Mouse (Mus musculus) liver, embryonic 14 days (tissue): ENCODE measurements around the gene Ankle1. TPM values are rescaled to one million over a fixed set of nuclear protein-coding genes. Genes with fewer than 3 reads are reported as not detected.

Source experiments
- polyA plus RNA-seq: library from polyadenylated mRNA; depleted of rRNA; stranded (reverse); fragments of >200 nt; gene quantifications from 2 replicates; pipeline ENCODE4 v1.2.3, GENCODE M21; 2012; rRNA removed

The Ankle1 gene
- 45.6 and 52.2 TPM in 2 replicates for polyA plus RNA-seq

GRCm38 (mm10) chr8:71405401-71406098 lies at the start of gene Ankle1:
TSS of gene Ankle1 (plus strand) at chr8:71406010.

GRCm38 (mm10) chr8:71366771-71367528 lies 38.9 kb upstream of the Ankle1 start, which contains the start of gene Use1:
TSS of gene Use1 (plus strand) at chr8:71366848.

GRCm38 (mm10) chr8:71371236-71371848 lies 34.5 kb upstream of the Ankle1 start, which contains the start of gene Ocel1:
TSS of gene Ocel1 (plus strand) at chr8:71371298.

GRCm38 (mm10) chr8:71381421-71381970 lies 24.3 kb upstream of the Ankle1 start, which contains the start of gene Nr2f6:
TSS of gene Nr2f6 (minus strand) at chr8:71381960.

GRCm38 (mm10) chr8:71395629-71396028 lies 10.2 kb upstream of the Ankle1 start, which contains the start of gene Ushbp1:
TSS of gene Ushbp1 (minus strand) at chr8:71395802.

GRCm38 (mm10) chr8:71396639-71397305 lies 9.0 kb upstream of the Ankle1 start, which contains the start of gene Babam1:
TSS of gene Babam1 (plus strand) at chr8:71396861.

Other genes starting within 250 kb of the Ankle1 start
- 5.3 and 6.7 TPM in 2 replicates for gene Myo9b, start 133.3 kb upstream of the Ankle1 start, polyA plus RNA-seq
- 24.5 and 24.8 TPM in 2 replicates for gene Haus8, start 133.1 kb upstream of the Ankle1 start, polyA plus RNA-seq
- 53.8 and 56.8 TPM in 2 replicates for gene Use1, start 39.2 kb upstream of the Ankle1 start, polyA plus RNA-seq
- 3.0 and 3.1 TPM in 2 replicates for gene Ocel1, start 34.7 kb upstream of the Ankle1 start, polyA plus RNA-seq
- 15.0 and 18.0 TPM in 2 replicates for gene Nr2f6, start 24.1 kb upstream of the Ankle1 start, polyA plus RNA-seq
- gene Ushbp1, start 10.2 kb upstream of the Ankle1 start, polyA plus RNA-seq, result 3.0 and 3.2 TPM in 2 replicates
- gene Babam1, start 9.1 kb upstream of the Ankle1 start, polyA plus RNA-seq, result 51.3 and 56.2 TPM in 2 replicates
- gene Abhd8, start 57.6 kb downstream of the Ankle1 start, polyA plus RNA-seq, result 6.4 and 6.5 TPM in 2 replicates
- gene Mrpl34, start 58.9 kb downstream of the Ankle1 start, polyA plus RNA-seq, result 39.4 and 44.7 TPM in 2 replicates
- gene Dda1, start 63.2 kb downstream of the Ankle1 start, polyA plus RNA-seq, result 21.8 and 25.0 TPM in 2 replicates
- 1.3 and 1.8 TPM in 2 replicates for gene Ano8, start 80.0 kb downstream of the Ankle1 start, polyA plus RNA-seq
- gene Gtpbp3, start 82.1 kb downstream of the Ankle1 start, polyA plus RNA-seq, result 8.4 and 8.9 TPM in 2 replicates
- gene Plvap, start 105.7 kb downstream of the Ankle1 start, polyA plus RNA-seq, result 15.8 TPM in 2 replicates
- gene Ccdc194, start 119.7 kb downstream of the Ankle1 start, polyA plus RNA-seq, result 0.12 and 0.18 TPM in 2 replicates
- 47.6 and 62.9 TPM in 2 replicates for gene Bst2, start 131.4 kb downstream of the Ankle1 start, polyA plus RNA-seq
- gene Mvb12a, start 136.9 kb downstream of the Ankle1 start, polyA plus RNA-seq, result 24.0 and 26.3 TPM in 2 replicates
- gene Tmem221, start 152.9 kb downstream of the Ankle1 start, polyA plus RNA-seq, result 0.17 and 0.28 TPM in 2 replicates
- not detected in 2 replicates for gene Nxnl1, start 160.6 kb downstream of the Ankle1 start, polyA plus RNA-seq
- 1.6 and 1.9 TPM in 2 replicates for gene Slc27a1, start 162.9 kb downstream of the Ankle1 start, polyA plus RNA-seq
- gene Pgls, start 186.2 kb downstream of the Ankle1 start, polyA plus RNA-seq, result 40.2 and 45.8 TPM in 2 replicates
- gene Fam129c, start 191.6 kb downstream of the Ankle1 start, polyA plus RNA-seq, result 0.89 and 1.0 TPM in 2 replicates
- gene Colgalt1, start 205.0 kb downstream of the Ankle1 start, polyA plus RNA-seq, result 30.1 and 32.1 TPM in 2 replicates